13 mouse cellular contexts compared by ENCODE assay signal in genomic region chr5:64600811-64601210, GRCm38 (mm10).
DNase-seq lines count a peak whose midpoint lies in the region; ATAC-seq and TF ChIP-seq lines count a peak whose summit lies in the region.
"Had no signal": no experiment of that assay in that cellular context is flagged by ENCODE, and none has a peak within 500 bp of the region (broad histone marks: within the 10 kb centered on the region; RNA-seq: fewer than 3 reads in every experiment).

No protein-coding gene starts in this region.

- peak overlapping the region; percentile 87 for H3K27ac ChIP-seq in heart, embryonic 10.5 days
- H3K27ac ChIP-seq in layer of hippocampus, adult 2 months: peak overlapping the region; percentile 73; the same call in 1 of the 2 replicates
- peak overlapping the region; percentile 79; the same call in 1 of the 2 replicates for H3K27ac ChIP-seq in embryonic facial prominence, embryonic 14.5 days (replicated peaks; ENCODE audit: low read depth, low read length)
- H3K27ac ChIP-seq in limb, embryonic 15.5 days: no peak overlapping the region
- H3K27ac ChIP-seq: left cerebral cortex, adult 2 months had no signal

- peak overlapping the region; percentile 45; the same call in 1 of the 2 replicates for H3K4me3 ChIP-seq in heart, embryonic 10.5 days
- no peak overlapping the region for H3K4me3 ChIP-seq in layer of hippocampus, adult 2 months
- no peak overlapping the region for H3K4me3 ChIP-seq in embryonic facial prominence, embryonic 14.5 days (ENCODE audit: low read depth, low read length)
- H3K4me3 ChIP-seq in limb, embryonic 15.5 days: no peak overlapping the region

- no peak overlapping the region for H3K9ac ChIP-seq in embryonic facial prominence, embryonic 14.5 days (ENCODE audit: low read depth, low read length)
- H3K9ac ChIP-seq in limb, embryonic 15.5 days: no peak overlapping the region
- H3K9ac ChIP-seq: embryonic facial prominence, embryonic 13.5 days had no signal

- no peak for TF ChIP-seq CTCF in layer of hippocampus, adult 2 months (conservative IDR thresholded peaks at IDR 0.05)

- WGBS in heart, embryonic 10.5 days: 29% methylated on average over 2 of the region's 2 CpGs
- 38% methylated on average over 2 of the region's 2 CpGs for WGBS in embryonic facial prominence, embryonic 14.5 days
- 38% methylated on average over 2 of the region's 2 CpGs for WGBS in limb, embryonic 15.5 days

- H3K9me3 ChIP-seq in heart, embryonic 10.5 days: no peaks in the 10 kb centered on the region
- no peaks in the 10 kb centered on the region for H3K9me3 ChIP-seq in embryonic facial prominence, embryonic 14.5 days (ENCODE audit: control insufficient read depth, low read length)
- H3K9me3 ChIP-seq in limb, embryonic 15.5 days: no peaks in the 10 kb centered on the region
- H3K9me3 ChIP-seq: embryonic facial prominence, embryonic 13.5 days had no signal

- no peaks in the 10 kb centered on the region for H3K27me3 ChIP-seq in heart, embryonic 10.5 days (ENCODE audit: insufficient read depth, poor library complexity, severe bottlenecking)
- H3K27me3 ChIP-seq in embryonic facial prominence, embryonic 14.5 days (replicated peaks; ENCODE audit: control insufficient read depth, insufficient read depth, low read length): no peaks in the 10 kb centered on the region
- H3K27me3 ChIP-seq in limb, embryonic 15.5 days: no peaks in the 10 kb centered on the region
- H3K27me3 ChIP-seq: embryonic facial prominence, embryonic 13.5 days had no signal

- no peak overlapping the region for H3K4me2 ChIP-seq in embryonic facial prominence, embryonic 14.5 days (ENCODE audit: low read depth, low read length)
- H3K4me2 ChIP-seq in limb, embryonic 15.5 days: peak overlapping the region; percentile 38; the same call in 1 of the 2 replicates

- H3K4me1 ChIP-seq in heart, embryonic 10.5 days: peaks cover 50% of the 10 kb centered on the region
- peaks cover 13% of the 10 kb centered on the region for H3K4me1 ChIP-seq in embryonic facial prominence, embryonic 14.5 days (ENCODE audit: control insufficient read depth, insufficient read depth, low read length)
- H3K4me1 ChIP-seq in limb, embryonic 15.5 days: peaks cover 19% of the 10 kb centered on the region

- 0 out of 2 replicates have a peak, but pooled peaks have one; percentile 37 for ATAC-seq in embryonic facial prominence, embryonic 14.5 days (ENCODE audit: low read depth)
- no peak for ATAC-seq in limb, embryonic 15.5 days (ENCODE audit: insufficient number of reproducible peaks, low FRiP score, low TSS enrichment, low read depth)

- H3K36me3 ChIP-seq in heart, embryonic 10.5 days: no peaks in the 10 kb centered on the region
- H3K36me3 ChIP-seq in embryonic facial prominence, embryonic 14.5 days (ENCODE audit: control insufficient read depth, insufficient read depth, low read length): no peaks in the 10 kb centered on the region
- H3K36me3 ChIP-seq in limb, embryonic 15.5 days: no peaks in the 10 kb centered on the region
- H3K36me3 ChIP-seq: embryonic facial prominence, embryonic 13.5 days had no signal

- DNase-seq in heart, embryonic 10.5 days (ENCODE audit: low spot score): no peak
- DNase-seq in heart, adult 9 months (ENCODE audit: low spot score in 2 of 2): no peak
- DNase-seq in layer of hippocampus, adult 2 months (ENCODE audit: low spot score in 2 of 2): no peak
- DNase-seq in layer of hippocampus, postnatal 25 days (ENCODE audit: extremely low spot score in 1 of 2, low spot score in 1 of 2): no peak
- no peak for DNase-seq in embryonic facial prominence, embryonic 14.5 days (ENCODE audit: low spot score)
- DNase-seq in right cerebral cortex, postnatal 10 days (ENCODE audit: low spot score in 2 of 2): no peak
- no peak for DNase-seq in adrenal gland, postnatal 36 days
- DNase-seq: cerebellum, adult 9-11 months; kidney, postnatal 14 days; lung, postnatal 14 days had no signal
